Mouse (Mus musculus) CH12.LX (cell line): ENCODE measurements at regions not wholly inside any gene's neighbourhood (a gene's known extent, or its start where the extent isn't known, plus 50 kb on each side); places are given as distances from the start of the nearest gene placed in this dataset.

Source experiments
- DNase-seq: peaks from one replicate; pipeline ENCODE4 v3.0.0-alpha.2; 2013; ENCODE audit errors: extremely low read depth
- H3K27ac ChIP-seq: 2 replicates; pipeline ENCODE4 v1.5.1; 2012; ENCODE audit warnings: low read depth, mild to moderate bottlenecking, control low read depth, moderate library complexity; ENCODE audit not compliant: insufficient read depth
- H3K27me3 ChIP-seq: replicated peaks from 2 replicates; pipeline ENCODE3; 2012; ENCODE audit warnings: inconsistent platforms
- H3K36me3 ChIP-seq, 2 experiments: replicated peaks in 1 of 2; 2 replicates each; pipeline versions ENCODE3 to v1.6.1; 2012; ENCODE audit warnings: inconsistent platforms in 1 of 2, low read length in 1 of 2, mild to moderate bottlenecking in 1 of 2, mixed read lengths in 1 of 2, moderate library complexity in 1 of 2; ENCODE audit not compliant: control insufficient read depth in 1 of 2, insufficient read depth in 1 of 2
- H3K4me1 ChIP-seq, 2 experiments: 2 replicates each; pipeline ENCODE4 v1.6.1; 2012; ENCODE audit warnings: inconsistent platforms in 1 of 2, moderate library complexity in 1 of 2; ENCODE audit not compliant: insufficient read depth in 2 of 2, control insufficient read depth in 1 of 2
- H3K4me2 ChIP-seq: 2 replicates; pipeline ENCODE4 v1.6.1; 2012; ENCODE audit warnings: low read depth, mild to moderate bottlenecking, control low read depth; ENCODE audit not compliant: poor library complexity, insufficient read depth, severe bottlenecking
- H3K4me3 ChIP-seq, 3 experiments: fragments of 150-350 bp in 1 of 3; sonication (generic) in 1 of 3; replicated peaks in 1 of 3; 2 replicates each; pipeline versions ENCODE3 to v1.5.1; 2011 to 2012; ENCODE audit warnings: low read depth in 2 of 3, low read length in 2 of 3, mild to moderate bottlenecking in 2 of 3, moderate library complexity in 2 of 3, control low read depth in 1 of 3, improper control_type of control experiment in 1 of 3, inconsistent platforms in 1 of 3, mixed read lengths in 1 of 3; ENCODE audit not compliant: poor library complexity in 1 of 3
- H3K79me2 ChIP-seq: replicated peaks from 2 replicates; pipeline ENCODE4 v1.6.1; 2012; ENCODE audit warnings: mild to moderate bottlenecking, moderate library complexity; ENCODE audit not compliant: control insufficient read depth, poor library complexity, insufficient read depth, severe bottlenecking; ENCODE audit errors: extremely low read depth
- H3K9ac ChIP-seq: 2 replicates; pipeline ENCODE4 v1.6.1; 2012; ENCODE audit warnings: low read depth, mild to moderate bottlenecking, control low read depth, moderate library complexity; ENCODE audit not compliant: insufficient read depth
- H3K9me3 ChIP-seq: replicated peaks from 2 replicates; pipeline ENCODE3; 2012; ENCODE audit warnings: low read length, inconsistent platforms, mixed read lengths
- BHLHE40 ChIP-seq: IDR thresholded peaks from 2 replicates; pipeline ENCODE4 v1.6.1; 2011; ENCODE audit warnings: mild to moderate bottlenecking, low read depth, low read length, improper control_type of control experiment
- CHD1 ChIP-seq: IDR thresholded peaks from 2 replicates; pipeline ENCODE4 v1.6.1; 2012; ENCODE audit warnings: low read depth, low read length, improper control_type of control experiment, inconsistent platforms
- CHD2 ChIP-seq: IDR thresholded peaks from 2 replicates; pipeline ENCODE4 v1.6.1; 2011; ENCODE audit warnings: low read length, improper control_type of control experiment
- GABPA ChIP-seq: IDR thresholded peaks from 2 replicates; pipeline ENCODE4 v1.6.1; 2012; ENCODE audit warnings: low read depth, low read length, improper control_type of control experiment, inconsistent platforms; ENCODE audit not compliant: insufficient replicate concordance
- KAT2A ChIP-seq: IDR thresholded peaks from 2 replicates; pipeline ENCODE4 v1.6.1; 2012; ENCODE audit warnings: low read length, improper control_type of control experiment, inconsistent platforms; ENCODE audit not compliant: insufficient replicate concordance
- MAFK ChIP-seq: IDR thresholded peaks from 2 replicates; pipeline ENCODE4 v1.6.1; 2011; ENCODE audit warnings: low read length, improper control_type of control experiment; ENCODE audit not compliant: insufficient replicate concordance
- MAZ ChIP-seq: IDR thresholded peaks from 2 replicates; pipeline ENCODE4 v1.6.1; 2012; ENCODE audit warnings: low read depth, mild to moderate bottlenecking, inconsistent platforms, low read length, improper control_type of control experiment, moderate library complexity
- MXI1 ChIP-seq: IDR thresholded peaks from 2 replicates; pipeline ENCODE4 v1.6.1; 2011; ENCODE audit warnings: mild to moderate bottlenecking, low read depth, low read length, improper control_type of control experiment
- MYC ChIP-seq: IDR thresholded peaks from 2 replicates; pipeline ENCODE4 v1.6.1; 2011; ENCODE audit warnings: low read depth, mild to moderate bottlenecking, improper control_type of control experiment, low read length
- NELFE ChIP-seq: IDR thresholded peaks from 2 replicates; pipeline ENCODE4 v1.6.1; 2011; ENCODE audit warnings: low read depth, low read length, improper control_type of control experiment
- NRF1 ChIP-seq: IDR thresholded peaks from 2 replicates; pipeline ENCODE4 v1.6.1; 2014; ENCODE audit warnings: low read depth, mild to moderate bottlenecking, inconsistent platforms, low read length, improper control_type of control experiment, moderate library complexity
- POLR2AphosphoS2 ChIP-seq: IDR thresholded peaks from 2 replicates; pipeline ENCODE4 v1.6.1; 2011; ENCODE audit warnings: low read depth, low read length, improper control_type of control experiment
- RCOR1 ChIP-seq: conservative IDR thresholded peaks from 2 replicates; pipeline ENCODE4 v1.6.1; 2012; ENCODE audit warnings: low read depth, mild to moderate bottlenecking, inconsistent platforms, low read length, improper control_type of control experiment
- TBP ChIP-seq: conservative IDR thresholded peaks from 2 replicates; pipeline ENCODE4 v1.6.1; 2011; ENCODE audit warnings: low read depth, low read length, improper control_type of control experiment
- UBTF ChIP-seq: IDR thresholded peaks from 2 replicates; pipeline ENCODE4 v1.6.1; 2012; ENCODE audit warnings: low read depth, mild to moderate bottlenecking, inconsistent platforms, low read length, improper control_type of control experiment, moderate library complexity
- USF1 ChIP-seq: IDR thresholded peaks from 2 replicates; pipeline ENCODE4 v1.6.1; 2014; ENCODE audit warnings: low read depth, mild to moderate bottlenecking, inconsistent platforms, low read length, improper control_type of control experiment
- ZMIZ1 ChIP-seq: IDR thresholded peaks from 2 replicates; pipeline ENCODE4 v1.6.1; 2012; ENCODE audit warnings: low read depth, mild to moderate bottlenecking, inconsistent platforms, low read length, improper control_type of control experiment
- dilution Hi-C: fragments of 300-500 bp; cut with MboI; formaldehyde crosslinking; loops from 2 replicates; pipeline ENCODE4 v1.14.3; 2020; ENCODE audit warnings: low sequenced_read_pairs; ENCODE audit not compliant: extremely low pct_unique_long_range_greater_than_20kb, extremely low pct_ligation_motif_present
- in situ Hi-C: fragments of 300-500 bp; cut with MboI; formaldehyde crosslinking; loops from 3 replicates; pipeline ENCODE4 v1.14.3; 2019; ENCODE audit warnings: low sequenced_read_pairs, low pct_ligation_motif_present, low pct_unique_long_range_greater_than_20kb, mixed read lengths

DNA sequence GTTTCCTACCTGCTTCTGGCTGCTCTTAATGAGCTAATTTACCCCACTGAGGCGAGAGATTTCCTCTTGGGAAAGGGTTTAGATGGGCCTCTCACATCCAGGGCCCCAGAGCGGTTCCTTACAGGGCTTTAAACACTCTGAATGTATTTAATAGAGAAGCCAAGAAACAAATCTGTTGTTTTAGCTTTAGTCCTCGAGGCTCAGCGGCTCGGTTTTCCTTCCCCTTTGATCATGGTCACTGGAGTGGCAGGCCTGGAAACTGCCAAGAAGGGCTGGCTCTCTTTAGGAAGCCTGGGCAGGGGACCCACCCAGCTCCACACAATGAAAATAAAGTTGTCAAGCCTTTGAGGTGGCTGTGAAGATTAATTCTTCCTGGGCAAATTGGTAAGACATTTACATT lies 127.5 kb upstream of the Jag1 start (continued):
- no peak for TF ChIP-seq CHD2
- TF ChIP-seq, all 38 proteins: peak for 0

DNA sequence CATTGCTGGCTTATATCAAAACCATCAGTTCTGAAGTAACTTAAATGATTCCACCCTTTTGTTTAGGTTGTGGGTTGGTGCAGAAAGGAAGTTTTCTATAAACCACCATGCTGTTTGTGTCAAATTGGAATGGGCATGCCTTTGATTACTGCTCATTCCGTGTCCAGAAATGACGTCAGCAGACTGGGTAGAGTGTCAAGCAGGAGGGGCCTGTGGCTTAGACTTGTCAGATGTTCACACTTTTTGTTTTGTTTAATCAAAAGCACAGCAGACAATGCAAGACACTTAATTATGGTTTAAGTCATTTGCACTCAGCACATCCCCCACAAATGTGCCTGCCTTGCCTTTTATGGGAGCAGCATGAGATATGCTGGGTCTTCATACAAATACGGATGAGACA lies 120.5 kb upstream of the Jag1 start:
- Histone ChIP-seq H3K79me2 (no peaks in the 10 kb centered on the region), H3K9ac (no peak overlapping the region), H3K4me3 (no peak overlapping the region), H3K27me3 (no peaks in the 10 kb centered on the region), H3K9me3 (no peaks in the 10 kb centered on the region), H3K36me3 (no peaks in the 10 kb centered on the region), H3K4me2 (no peak overlapping the region), H3K4me1 (no peaks in the 10 kb centered on the region), H3K27ac (no peak overlapping the region)
- in situ Hi-C loops (no loop called here), dilution Hi-C loops (no loop called here)
- no peak for TF ChIP-seq RCOR1
- no peak for TF ChIP-seq BHLHE40
- TF ChIP-seq MYC = no peak
- no peak for TF ChIP-seq POLR2AphosphoS2
- TF ChIP-seq UBTF = no peak
- no peak for TF ChIP-seq USF1
- no peak for TF ChIP-seq NRF1
- no peak for TF ChIP-seq MAFK
- TF ChIP-seq KAT2A = no peak
- no peak for TF ChIP-seq GABPA
- TF ChIP-seq CHD1 = no peak
- TF ChIP-seq MXI1 = no peak
- no peak for TF ChIP-seq NELFE
- no peak for DNase-seq

DNA sequence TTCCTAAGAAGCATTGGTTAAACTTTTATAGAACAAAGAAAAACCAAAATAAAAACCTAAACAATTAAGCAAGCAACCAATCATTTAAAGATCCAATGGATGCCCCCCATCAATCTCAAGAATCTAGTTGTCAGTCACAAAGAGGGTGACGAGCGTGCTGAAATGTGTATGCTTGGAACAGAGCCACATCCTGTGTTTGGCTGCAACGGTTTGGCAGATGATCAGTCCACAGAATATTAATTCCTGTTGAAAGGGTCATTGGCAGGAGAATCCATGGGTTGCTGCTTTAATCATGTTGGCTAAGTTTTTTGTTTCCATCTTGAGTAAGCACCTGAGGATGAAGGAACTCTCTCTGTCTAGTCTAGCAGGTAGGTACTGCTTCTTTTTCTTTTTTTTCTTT lies 117.5 kb upstream of the Jag1 start:
- H3K9me3 ChIP-seq = peaks cover 2% of the 10 kb centered on the region
- H3K79me2 ChIP-seq = no peaks in the 10 kb centered on the region
- no peak overlapping the region for H3K4me2 ChIP-seq
- dilution Hi-C loops = no loop called here
- H3K27me3 ChIP-seq = no peaks in the 10 kb centered on the region
- no peaks in the 10 kb centered on the region for H3K4me1 ChIP-seq
- H3K36me3 ChIP-seq = no peaks in the 10 kb centered on the region
- no peak overlapping the region for H3K4me3 ChIP-seq
- TF ChIP-seq TBP (no peak), MAFK (no peak), MAZ (no peak), ZMIZ1 (no peak), CHD1 (no peak)
- TF ChIP-seq, all 38 proteins: peak for 0
- Histone ChIP-seq H3K27ac (no peak overlapping the region), H3K9ac (no peak overlapping the region)
- in situ Hi-C loops = no loop called here
- DNase-seq = no peak
